Mouse (Mus musculus) heart, postnatal 25 days (tissue): Measurements from ENCODE around the gene Dagla. TPM values are rescaled to one million over a fixed set of nuclear protein-coding genes. Genes with fewer than 3 reads are reported as not detected.
A peak's percentile ranks its signal among the peaks of the same experiment; 100 is the strongest.

Source experiments
- DNase-seq: peaks from one replicate; pipeline ENCODE4 v3.0.0; 2022; ENCODE audit warnings: low spot score
- intact Hi-C: fragments of 180-260 bp; cut with DNase I; formaldehyde crosslinking; loops from one replicate; pipeline ENCODE4 v1.15.1; 2025
- total RNA-seq, 2 experiments: library from RNA; stranded (reverse); gene quantifications; 2 replicates each; pipeline ENCODE4 v1.2.3; 2021

Gene Dagla
- total RNA-seq, 2 experiments from 2014 or later: 3.2 to 3.3 TPM

DNA sequence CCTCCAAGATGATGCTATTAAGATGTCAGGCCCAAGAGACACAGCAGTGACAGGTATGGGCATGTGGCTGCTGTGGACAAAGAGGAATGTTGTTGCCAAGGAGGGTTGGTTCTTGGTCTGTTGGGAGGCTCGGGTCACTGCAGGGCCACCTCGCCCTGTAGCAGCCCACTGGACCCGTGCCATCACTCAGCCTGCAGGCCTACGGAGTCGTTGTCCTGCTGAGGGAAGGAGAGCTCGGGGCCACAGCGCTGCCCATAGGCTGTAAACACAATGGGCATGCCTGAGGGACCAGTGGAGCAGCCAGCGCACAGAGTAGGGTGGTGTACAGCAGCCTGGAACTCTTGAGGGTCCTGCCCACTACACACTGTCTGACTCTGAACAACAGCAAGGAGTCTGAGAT, 7.4 kb upstream of the Dagla start:
- DNase-seq: no peak
- intact Hi-C loops: no loop called here

DNA sequence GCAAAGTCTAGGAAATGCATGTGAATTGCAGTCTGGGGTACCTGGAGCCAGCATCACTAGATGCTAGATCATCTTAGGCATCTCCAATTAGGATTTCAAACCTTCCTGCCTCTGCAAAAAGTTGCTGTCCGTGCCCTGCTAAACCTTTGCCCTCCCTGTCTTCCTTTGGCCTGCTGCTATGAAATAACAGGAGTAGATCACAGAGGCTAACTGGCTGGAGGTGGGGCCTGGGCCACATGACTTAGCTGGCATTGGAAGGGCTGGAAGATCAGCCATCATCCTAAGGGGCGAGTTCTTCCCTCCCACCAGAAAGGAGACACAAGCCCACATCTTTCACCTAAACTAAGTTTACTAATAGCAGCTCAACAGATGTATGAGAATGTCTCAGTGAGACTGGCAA, 4.3 kb upstream of the Dagla start:
- intact Hi-C loops: no loop called here
- no peak for DNase-seq

DNA sequence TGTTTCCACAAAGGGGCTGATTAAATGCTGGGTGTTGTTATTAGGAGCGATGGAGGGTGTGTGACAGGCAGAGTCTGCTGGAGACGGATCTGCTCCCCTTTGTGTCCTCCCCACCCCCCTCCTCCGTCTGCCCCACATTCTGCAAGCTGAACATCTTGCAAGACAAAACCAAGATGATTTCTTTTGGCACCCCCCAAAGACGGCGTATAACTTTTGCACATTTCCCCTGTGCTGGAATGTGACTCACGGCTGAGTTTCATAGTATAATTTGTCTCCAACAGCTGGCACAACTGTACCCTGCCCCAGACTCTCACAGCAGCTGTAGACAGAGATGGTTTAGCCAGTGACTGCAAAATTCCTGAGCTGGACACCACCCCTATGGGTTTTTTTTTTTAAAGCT, 3.3 kb upstream of the Dagla start:
- intact Hi-C loops: no loop called here
- DNase-seq: no peak

DNA sequence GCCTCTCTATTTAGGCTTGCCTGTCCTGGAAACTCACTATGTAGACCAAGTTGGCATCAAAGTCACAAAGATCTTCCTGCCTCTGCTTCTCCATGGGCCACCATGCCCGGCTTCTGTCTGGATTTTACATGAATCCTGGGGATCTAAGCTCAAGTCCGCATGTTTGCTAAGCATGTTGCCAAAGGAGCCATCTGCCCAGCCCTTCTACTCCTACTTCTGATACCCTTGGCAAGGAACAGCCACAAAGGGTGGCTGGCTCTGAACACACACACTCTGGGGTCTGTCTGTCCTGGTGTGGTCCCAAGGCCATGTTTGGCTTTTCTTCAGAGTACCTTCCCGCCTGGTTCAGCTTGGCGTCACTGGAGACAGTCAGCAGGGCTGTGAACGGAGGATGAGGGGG, 2.7 kb upstream of the Dagla start:
- DNase-seq: no peak
- intact Hi-C loops: no loop called here

DNA sequence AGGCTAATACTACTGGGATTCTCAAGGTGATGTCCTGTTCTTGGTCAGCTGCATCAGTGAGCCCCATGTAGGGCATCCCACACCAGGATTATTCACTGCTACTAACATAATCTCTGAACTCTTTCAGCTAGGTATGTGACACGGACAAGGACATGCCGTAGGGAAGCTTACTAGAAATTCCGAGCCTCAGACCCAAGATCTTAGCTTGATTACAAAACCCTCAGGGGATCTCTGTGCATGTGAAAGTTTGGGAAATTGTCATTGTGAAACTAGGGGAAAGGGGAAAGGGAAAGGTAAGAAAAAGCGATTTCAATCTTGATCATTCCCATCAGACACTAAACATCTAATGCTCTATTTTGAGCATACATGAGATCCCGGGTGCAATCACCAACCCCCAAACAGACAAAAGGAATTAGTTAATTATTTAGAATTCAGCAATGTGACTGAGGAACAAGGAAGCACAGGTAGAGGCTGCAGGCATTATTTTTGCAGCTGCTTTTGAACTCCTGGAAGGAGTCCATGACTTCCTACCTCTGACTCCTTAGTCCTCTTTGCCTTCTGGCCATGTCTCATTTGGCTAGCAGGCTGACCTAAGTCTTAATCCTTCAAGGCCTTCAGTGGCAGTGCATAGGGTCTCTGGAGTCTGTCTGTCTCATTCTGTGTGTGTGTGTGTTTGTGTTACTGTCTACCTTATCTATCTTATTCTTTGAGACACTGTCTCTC, 2.0 kb upstream of the Dagla start:
- no peak for DNase-seq
- intact Hi-C loops: no loop called here

DNA sequence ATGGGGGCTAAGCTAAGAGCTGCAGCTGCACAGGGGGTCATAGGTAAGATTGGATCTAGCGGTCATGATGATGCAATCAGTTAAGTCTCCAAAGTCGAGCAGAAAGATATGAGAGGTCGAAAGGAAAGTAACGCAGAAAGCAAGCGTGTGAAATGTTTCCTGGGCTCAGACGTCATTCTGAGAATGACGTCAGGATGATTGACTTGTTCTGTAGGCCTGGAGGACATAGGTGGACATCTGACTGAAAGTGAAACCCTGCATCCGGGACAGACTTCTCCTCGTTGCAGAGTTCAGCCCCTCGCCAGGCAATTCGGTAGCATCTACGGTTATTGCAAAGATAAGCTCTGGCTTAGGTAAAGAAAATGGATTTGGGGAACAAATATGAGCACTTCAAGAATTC, 963 bp upstream of the Dagla start:
- no peak for DNase-seq
- intact Hi-C loops: loop anchor here (1.0 kb wide), 1 partner anchor 40 kb away; no protein-coding TSS in a partner anchor

DNA sequence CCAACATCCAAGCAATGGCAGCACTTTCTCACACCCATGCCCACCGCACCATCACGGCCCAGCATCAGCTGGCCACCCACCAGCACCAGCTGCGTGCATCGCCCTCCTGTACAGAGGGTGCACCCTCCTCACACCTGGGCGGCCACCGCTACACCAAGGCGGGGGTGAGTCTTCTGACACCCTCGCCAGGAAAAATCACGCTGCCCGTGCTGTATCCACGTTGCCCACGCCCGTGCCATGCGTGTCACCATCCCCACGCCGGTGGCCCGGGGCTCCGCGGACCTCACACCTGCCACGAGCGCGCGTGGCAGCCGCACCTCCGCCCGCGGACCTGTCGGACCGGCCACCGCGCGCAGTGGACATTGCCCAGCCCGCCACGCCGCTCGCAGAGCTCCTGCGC, 282 bp downstream of the Dagla start:
- intact Hi-C loops: no loop called here
- no peak for DNase-seq

DNA sequence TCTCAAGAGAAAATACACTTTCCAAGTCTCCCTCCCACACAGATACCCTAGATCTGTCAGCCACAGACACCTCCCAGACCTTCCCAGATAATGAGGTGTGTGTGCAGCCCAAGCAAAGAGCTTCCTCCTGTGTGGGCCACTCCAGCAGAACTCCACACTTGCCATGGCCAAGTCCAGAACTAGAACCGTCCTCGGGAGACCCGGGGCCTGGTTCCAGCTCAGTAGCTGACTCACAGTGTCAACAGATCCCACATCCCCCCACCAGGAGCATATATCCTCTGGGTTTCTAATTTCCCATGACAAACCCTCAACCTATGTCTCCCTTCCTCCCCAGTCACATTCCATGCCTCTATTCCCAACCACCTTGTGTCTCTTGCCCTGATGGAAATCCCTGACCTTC, 1.8 kb downstream of the Dagla start:
- intact Hi-C loops: no loop called here

DNA sequence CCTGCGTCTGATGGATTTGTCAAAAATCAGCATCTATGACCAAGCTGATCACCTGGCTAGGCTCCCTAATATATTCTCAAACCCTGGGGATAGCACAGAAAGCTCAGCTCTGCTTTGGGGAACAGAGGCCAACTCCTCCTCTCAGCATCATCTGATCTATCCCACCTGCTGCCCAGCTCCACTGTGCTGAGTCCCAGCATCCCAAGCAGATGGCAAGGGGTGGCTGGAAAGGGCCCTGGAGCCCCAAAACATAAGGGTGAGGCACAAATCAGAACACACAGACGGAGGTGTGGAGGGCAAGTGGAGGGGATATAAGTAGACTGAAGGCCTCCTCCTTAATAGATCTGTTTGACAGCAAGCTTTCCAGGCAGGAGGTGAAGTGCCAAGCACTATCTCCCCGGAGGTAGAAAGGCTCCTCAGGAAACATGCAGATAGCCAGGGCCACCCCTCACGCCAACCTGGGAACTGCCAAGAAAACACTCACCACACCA, 2.8 kb downstream of the Dagla start:
- intact Hi-C loops: loop anchor here (1.0 kb wide), 1 partner anchor 31 kb away; no protein-coding TSS in a partner anchor
- DNase-seq: no peak

More for the DNA sequence above, 1.8 kb downstream of the Dagla start:
- DNase-seq: no peak

DNA sequence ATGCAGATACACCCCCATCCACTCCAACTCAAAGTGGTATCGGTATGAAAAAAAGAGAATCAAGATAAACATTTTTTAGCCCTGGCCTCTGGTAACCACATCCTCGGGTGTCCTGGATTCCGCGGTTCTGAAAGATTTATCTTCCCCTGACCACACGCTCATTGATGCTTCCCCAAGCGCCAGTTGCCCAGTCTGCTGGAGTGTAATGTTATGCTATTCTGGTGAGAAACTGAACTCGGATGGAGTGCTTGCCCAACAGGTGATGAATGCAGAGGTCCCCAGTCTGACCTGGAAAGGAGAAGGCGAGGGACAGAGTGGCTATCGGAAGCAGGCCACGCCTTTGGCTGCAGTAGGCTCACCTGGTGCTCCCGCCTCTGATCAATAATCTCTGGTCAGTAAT, 3.4 kb downstream of the Dagla start:
- no peak for DNase-seq

DNA sequence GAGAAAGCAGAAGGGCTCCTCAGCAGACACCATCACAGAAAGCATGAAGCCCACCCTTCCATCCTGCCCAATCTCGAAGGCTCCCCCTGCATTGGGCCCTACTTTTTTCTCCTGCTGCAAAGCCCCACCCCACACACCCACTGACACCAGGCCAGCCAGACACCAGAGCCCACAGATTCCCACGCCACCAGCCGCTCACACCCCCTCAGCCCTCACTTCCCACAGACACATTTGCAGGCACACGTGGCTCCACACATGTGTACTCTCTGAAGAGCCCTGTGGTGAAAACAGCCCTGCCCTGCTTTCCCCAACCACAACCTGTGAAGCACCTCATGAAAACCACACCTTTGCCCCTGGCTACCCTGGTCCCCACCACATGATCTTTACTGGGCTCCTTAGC, 3.9 kb downstream of the Dagla start:
- DNase-seq: no peak
- intact Hi-C loops: loop anchor here (1.0 kb wide), 1 partner anchor 30 kb away; no protein-coding TSS in a partner anchor

More for the DNA sequence above, 3.4 kb downstream of the Dagla start:
- intact Hi-C loops: loop anchor here (1.0 kb wide), 1 partner anchor 30 kb away; no protein-coding TSS in a partner anchor

DNA sequence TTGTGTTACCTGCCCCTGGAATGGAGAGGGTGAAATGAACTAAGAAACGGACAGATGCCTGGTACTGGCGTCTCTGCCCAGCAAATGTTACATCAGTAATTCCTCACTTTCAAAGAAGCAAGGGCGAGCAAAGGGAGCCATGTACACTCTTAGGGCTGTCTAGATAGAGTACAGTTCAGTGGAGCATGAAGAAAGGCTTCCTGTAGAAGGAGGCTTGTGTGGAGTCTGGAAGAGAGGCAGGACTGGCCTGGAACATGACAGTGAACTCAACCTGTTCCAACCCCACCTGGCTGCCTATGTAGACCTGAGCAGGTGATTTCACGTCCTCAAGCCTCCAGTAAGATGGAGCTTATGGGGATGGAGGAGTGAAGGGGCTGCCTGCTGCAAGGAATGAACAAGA, 6.4 kb downstream of the Dagla start:
- intact Hi-C loops: no loop called here
- no peak for DNase-seq

DNA sequence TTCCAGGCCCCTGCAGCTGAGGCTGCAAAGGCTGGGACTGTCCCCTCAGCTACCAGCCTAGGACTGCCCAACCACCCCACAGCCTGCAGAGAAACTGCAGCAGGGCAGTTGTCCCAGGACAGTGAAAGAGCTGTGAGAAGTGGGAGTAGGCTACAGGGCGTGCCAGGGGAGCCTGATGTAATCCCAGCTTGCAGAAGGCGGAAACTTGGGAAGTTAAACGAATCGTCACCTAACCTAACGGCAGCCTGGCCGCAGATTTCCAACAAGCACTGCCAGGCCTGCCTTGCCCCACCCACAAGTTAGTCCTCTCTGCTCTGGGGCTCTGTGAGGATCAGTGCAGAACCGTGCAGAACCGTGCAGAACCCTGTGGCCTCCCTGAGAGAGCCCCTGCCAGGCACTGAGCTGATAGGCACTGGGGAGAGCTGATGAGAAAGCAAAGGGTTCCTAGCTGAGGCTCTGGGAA, 7.6 kb downstream of the Dagla start:
- peak; percentile 72 for DNase-seq
- intact Hi-C loops: no loop called here

DNA sequence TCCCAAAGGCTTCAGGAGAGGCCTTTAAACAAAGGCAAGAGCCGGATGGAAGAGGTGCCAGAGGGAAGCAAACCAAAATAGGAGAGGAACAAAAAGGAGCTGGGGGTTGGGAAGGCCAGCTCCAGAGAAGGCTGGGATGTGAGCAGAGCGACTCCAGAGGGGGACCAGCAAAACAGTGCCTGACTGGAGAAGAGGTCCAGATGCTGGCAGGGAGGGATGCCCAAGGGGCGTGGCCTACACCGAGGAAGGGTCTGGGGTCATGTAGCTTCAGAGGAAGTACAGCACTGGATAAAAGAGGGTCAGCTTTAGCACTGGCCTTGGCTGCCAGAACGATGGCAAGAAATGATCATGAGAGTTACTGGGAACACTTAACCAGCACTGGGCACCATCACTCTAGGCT, 8.4 kb downstream of the Dagla start:
- intact Hi-C loops: no loop called here
- no peak for DNase-seq

DNA sequence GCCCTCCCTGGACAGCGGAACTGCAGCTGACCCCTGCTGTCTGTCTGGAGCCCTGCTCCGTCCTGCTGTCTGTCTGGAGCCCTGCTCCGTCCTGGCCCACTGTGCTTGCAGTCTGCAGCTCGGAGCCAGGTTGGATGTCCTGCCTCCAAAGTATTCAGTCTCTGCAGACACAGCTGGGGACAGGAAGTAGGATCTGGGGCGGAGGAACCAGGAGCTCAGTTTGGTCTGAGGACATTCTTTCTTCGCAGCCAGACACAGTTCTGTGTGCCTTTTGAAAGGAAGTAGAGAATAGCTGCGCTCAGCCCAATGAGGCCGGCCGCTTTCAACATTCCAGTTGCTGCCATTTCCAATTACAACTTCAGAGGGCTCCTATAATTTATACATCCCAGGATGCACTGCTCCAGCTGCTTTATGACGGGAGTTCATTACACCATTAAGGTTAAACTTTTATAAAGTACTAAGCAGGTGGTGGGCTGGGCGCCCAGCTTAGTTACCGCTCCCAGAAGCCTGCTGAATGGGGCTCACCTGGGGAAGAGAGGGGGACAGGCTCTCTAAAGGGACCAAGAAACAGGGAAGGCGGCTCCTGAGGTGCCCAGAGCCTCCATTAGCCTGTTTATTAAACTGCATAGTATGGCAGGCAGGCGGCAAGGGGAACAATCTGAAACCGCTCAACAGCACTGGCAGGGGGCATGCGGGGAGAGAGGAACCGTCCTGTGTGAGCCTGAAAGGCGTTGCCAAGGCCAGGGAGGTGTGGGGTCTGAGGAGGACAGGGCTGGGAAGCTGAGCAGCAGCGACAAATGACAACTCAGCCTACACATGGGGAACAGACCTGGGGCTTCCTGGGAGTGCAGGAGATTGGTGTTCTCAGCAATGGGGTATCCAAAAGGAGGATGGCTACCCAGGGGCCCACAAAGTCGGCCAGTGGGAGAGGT, 9.8 kb downstream of the Dagla start:
- DNase-seq: peak; percentile 36
- intact Hi-C loops: no loop called here

DNA sequence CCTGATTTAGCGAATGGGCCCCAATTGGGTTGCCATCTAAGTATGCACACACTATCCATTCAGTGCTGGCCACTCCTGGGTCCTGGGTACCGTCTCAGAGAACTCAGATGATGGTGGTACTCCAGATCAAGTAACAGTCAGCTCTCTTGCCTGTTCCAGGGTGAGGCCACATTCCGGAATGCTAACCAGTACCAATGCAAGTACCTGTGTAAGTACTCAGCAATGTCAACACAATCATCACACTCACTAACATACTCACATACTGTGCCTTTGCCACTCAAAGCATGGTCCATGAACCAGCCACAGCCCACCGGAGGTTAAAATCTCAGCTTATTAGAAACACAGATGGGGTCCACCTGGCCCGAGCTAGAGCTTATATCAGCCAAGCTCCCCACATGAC, 10.7 kb downstream of the Dagla start:
- no peak for DNase-seq
- intact Hi-C loops: no loop called here

DNA sequence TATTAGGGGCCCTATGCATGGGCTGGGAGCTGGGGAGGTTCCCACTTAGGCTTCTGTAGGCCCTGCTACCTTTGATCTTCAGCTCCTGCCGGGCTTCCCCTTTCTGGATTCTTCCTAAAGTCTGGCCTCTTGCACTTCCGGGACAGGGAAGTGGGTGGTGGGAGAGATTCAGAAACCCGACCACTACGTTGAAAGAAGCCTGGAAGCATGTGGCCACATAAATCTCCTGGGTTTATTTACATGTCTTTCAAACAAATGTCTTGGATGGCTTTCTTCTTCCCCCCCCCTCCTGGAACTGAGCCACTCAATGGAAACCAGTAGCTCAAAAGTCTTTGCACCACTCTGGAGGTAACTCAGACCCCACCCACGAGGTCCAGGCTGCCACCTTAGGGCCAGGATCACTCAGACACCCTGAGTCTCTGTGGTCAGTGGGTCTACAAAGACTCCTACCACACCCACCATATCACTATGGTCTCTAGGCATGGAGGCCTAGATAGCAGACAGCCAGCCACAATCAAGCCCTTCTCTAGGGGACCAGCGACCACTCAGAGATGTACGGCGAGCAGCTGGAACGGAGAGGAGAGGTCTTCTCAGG, 12.7 kb downstream of the Dagla start:
- no peak for DNase-seq
- intact Hi-C loops: no loop called here

DNA sequence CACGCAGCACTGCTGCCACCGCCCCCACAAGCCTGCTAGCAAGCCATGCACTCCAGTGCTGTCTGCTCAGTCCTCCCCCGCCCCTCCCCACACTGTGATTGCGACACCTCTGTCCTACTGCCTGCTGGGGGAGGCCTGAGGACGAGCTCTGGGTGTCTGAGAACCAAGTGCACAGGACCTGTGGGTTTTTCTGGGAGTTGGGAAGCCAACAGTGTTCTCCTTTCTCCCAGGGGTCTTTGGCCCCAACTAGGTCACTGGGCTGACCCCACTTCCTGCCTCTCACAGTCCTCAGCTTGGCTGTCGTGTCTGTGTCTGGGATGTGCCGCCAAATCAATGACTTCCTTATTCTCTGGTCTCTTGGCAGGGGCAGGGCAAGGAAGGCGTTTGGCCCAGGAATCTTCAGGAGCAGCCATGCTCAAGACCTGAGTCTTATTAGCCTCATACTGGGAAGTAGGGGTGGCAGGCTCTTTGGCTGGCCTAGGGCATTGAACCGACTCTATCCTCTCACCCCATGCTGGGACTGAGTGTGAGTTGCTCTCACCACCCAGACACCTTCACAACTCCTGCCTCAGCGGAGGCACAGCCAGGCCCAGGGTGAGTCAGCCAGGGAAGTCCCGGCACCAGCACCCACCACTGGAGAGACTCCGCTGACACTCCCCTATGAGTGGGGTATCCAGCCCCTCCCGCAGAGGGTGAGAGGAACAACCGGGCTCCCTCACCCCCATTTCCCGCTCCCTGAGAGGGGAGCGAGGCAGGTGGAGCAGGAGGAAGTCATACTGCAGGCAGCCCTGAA, 14.3 kb downstream of the Dagla start:
- intact Hi-C loops: no loop called here
- peak; percentile 58 for DNase-seq

DNA sequence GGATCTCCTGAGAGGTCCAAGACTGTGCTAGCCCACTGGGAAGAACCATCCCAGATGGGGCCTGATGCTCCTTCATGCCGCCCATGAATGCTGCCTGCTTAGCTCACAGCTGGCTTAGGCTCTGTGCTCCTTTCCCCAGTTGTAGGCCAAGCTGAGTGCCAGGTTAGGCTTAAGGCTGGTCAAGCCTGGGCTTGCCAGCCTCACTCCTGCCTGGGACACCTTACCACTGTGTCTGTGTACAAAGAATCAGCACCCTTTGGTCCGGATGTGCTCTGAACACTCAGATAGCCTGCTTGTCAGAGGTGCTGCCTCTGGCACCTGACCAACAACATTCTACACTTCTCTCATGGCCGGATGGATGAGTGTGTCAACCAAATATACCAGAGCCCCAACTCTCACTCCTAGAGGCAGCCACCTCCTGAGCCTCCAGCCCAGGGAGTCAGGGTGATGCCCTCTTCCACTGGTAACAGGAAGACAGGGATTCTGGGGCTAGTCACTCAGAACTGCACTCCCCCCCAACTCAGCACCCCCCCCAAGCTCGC, 15.0 kb downstream of the Dagla start:
- intact Hi-C loops: no loop called here
- no peak for DNase-seq
